Mouse (Mus musculus): ENCODE measurements around the gene Pdzd2.

The Pdzd2 gene

DNA sequence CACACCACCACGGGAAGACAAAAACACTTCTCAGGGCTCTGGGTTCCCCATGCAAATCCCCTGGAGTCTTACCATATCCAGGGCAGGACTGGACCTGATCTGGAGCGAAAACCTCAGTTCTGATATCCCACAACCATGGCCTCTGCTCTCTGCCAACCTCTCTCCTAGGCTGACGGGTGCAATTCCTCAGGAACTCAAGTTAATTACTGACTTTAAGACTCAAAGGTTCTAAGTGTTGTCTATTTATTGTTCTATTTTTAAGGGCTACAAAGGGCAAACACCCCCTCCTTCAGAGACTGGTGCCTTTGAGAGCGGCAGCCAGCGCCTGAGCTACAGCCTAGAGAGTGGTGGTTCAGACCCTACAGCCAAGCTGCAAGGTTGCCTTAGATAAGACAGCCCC lies 65.7 kb downstream of the Pdzd2 start:
- no peak for DNase-seq (ENCODE audit: low spot score in 2 of 2)

DNA sequence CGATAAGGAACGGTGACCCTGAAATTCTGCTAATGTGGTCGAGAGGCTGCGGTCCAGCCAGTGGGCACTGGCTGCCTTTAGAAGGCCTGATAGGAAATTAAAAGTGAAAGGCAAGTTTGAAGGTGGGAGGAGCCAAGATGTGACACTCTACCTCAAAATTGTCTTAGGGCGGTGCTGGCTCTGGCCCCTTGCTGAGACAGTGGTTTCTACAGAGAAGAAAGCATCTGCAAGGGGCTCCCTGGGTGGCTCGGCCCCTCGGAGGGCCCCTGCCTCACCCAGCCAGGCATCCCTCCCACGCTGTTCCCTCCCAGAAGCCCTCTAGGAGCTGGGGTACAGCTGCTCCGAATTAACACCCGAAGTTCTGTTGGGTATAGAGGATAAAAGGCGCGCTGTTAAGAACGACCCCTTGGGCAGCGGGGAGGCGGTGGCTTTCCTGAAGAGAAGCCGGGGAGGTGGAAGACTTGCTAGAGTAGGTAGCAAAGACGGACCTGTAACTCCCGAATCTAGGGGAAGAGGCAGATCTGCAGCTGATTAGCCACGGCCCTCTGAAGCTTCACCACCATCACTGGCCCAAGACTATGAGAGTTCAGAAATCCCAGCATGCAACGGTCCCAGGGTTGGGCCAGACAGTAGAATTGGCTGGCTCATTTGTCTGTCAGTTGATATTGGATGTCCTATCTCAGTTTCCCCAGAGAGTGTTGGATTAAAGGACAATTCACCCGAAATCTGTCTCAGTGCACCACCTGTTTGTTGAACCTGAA lies 71.8 kb downstream of the Pdzd2 start:
- DNase-seq (ENCODE audit: low spot score in 2 of 2) = no peak

DNA sequence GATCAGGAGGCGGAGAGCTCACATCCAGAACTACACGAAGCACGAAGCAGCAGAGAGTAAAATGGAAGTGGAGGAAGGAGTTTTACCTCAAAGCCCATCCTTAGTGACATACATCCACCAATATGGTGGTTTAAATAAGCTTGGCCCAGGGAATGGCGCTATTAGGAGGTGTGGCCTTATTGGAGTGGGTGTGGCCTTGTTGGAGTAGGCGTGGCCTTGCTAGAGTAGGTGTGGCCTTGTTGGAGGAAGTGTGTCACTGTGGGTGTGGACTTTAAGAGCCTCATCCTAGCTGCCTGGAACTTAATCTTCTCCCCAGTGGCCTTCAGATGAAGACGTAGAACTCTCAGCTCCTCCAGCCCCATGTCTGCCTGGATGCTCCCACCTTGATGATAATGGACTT lies 73.8 kb downstream of the Pdzd2 start:
- no peak for DNase-seq (ENCODE audit: low spot score in 2 of 2)

DNA sequence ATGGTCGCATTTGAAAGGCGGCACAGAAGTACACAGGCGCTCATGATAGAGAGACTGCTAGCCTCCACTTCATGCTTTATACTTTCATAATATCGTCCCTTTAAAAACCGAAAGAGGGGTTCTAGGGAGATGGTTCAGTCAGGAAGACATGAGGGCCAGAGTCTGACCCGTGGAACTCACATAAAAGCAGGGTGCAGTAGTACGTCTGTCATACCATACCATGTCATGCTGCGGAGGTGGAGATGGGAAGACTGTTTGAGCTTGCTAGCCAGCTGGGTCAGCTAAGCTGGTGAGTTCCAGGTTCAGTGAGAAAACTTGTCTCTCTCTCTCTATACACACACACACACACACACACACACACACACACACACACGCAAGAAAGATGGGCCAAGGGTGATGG lies 76.4 kb downstream of the Pdzd2 start:
- DNase-seq (ENCODE audit: low spot score in 2 of 2) = no peak

DNA sequence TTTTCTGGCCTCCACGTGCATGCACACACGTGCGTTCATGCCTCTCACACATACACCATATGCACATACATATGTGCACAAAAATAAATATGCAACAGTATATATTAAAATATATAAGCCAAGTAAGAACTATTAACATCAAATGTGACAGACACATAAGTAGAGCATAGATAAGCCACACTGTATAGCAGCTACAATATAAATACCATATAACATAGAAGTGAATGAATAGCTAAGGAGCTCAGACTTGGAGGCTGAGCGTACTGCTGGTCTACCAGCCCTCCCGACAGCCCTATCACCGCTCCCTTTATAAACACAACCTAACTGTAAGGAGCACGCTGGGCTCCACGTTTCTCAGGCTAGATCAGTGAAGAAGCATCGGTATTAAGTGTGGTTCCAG lies 79.4 kb downstream of the Pdzd2 start:
- no peak for DNase-seq (ENCODE audit: low spot score in 2 of 2)

DNA sequence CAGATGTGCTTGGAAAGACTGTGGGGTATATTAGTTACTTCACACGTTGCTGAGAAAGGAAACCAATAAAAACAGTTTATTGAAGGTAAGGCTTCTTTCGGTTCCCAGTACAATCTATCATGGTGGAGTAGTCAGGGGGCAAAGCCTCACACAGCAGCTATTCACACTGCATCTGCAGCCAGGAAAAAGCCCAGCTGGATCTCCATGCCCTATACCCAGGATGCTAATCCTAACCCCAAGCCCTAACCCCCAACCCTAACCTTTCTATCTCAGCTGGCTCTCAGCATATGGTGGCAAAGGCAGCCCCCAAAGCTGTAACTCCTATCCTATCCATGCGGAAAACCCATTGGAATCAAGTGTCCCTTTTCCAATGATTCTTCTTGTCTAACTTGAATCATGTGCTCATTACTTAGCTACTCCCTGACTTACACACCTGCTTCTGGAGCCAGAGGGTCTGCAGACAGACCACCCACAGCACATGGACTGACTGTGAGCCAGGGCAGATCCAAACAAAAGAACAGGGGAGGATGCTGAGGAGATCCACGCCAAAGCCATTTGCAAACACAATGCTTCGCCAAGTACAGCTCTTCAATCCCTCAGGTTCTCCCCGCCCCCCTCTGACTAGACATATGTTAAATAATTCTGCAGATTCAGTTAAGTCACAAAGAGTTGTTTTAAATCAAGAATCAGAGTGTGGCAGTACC lies 83.6 kb downstream of the Pdzd2 start:
- DNase-seq (ENCODE audit: low spot score in 2 of 2) = no peak

DNA sequence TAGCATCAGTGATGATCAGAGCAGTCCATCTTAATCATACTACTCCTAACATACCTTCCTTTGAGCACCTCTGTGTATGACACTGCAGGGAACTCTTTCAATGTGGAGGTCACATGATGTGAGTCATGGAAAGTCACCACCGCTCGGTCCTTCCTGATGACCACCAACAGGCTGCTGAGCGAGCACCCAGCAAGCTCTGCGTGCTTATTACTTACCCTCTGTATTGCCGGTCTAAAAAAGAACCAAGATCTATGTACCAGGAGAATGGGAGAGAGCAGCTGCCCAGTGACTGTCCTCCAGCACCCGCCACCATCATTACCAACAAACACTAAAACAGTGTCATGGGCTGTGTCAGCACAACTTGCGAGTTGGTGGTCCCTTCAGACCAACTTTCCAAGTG lies 84.4 kb downstream of the Pdzd2 start:
- no peak for DNase-seq (ENCODE audit: low spot score in 2 of 2)

DNA sequence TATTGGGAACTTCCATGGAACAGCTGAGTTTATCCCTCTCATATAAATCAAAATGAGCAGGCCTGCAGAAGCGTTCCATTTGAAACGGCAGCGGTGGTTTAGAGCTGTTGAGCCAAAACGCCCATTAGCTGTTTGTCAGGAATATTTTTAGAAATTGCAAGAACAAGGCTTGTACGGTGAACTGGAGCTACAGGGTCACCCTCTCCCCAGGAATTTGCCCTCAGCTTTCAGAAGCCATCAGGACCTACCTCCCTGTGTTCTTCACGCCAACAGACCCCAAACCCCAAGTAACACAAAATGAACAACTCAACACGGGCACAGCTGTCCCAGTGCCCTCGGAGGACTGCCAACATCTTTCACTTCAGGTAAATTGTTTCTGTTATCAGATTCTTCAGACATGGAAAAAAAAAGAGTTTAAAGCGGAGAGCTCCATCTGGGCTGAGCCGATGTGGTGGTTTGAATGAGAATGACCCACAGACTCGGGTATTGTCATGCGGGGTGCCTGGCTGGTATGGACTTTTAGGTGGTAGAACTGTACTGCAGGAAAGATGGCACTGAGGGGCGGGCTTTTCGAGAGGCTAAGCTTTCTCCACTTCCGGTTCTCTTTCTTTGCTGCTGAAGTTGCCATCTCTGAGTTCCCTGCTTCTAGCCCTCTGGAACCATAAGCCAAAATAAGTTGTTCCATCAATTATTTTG lies 87.2 kb downstream of the Pdzd2 start:
- peak in 1 of 2 experiments; percentile 24 for DNase-seq (ENCODE audit: low spot score in 2 of 2)

DNA sequence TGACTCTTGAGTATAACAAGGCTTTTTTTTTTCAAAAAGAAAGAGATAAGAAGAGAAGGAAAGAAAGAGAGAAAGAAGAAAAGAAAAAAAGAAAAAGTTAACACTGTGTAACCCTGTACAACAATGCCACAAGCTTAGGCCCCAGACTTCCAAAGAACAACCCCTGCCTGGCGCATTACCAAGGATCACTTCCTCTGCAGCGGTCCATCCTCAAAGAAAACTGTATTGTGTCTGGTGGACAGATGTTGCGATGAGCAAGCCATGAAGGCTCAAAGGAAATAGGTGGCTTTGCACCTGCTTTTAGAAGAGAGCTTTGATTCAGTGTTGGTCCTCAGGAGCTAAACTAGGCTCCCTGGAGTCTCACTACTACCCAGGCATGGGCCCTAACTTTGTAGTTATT lies 89.5 kb downstream of the Pdzd2 start:
- DNase-seq (ENCODE audit: low spot score in 2 of 2) = no peak

DNA sequence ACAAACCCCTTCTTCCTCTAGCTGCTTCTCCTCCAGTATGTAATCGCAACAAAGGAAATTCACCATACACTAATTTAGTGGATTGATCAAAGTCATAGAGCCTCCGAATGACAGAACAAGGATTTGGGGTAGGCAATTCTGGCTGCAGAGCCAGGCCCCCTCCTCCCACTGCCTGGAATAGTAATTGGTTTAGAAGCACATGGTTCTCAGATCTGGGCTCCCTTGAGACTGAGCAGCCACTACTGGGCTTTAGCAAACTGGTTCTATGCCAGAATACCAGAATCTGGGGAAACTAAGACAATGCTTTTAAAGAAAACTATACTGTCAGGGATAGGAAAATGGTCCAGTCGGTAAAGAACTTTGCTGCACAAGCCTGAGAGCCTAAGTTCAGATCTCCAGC lies 90.0 kb downstream of the Pdzd2 start:
- peak in 1 of 2 experiments; percentile 37 for DNase-seq (ENCODE audit: low spot score in 2 of 2)

DNA sequence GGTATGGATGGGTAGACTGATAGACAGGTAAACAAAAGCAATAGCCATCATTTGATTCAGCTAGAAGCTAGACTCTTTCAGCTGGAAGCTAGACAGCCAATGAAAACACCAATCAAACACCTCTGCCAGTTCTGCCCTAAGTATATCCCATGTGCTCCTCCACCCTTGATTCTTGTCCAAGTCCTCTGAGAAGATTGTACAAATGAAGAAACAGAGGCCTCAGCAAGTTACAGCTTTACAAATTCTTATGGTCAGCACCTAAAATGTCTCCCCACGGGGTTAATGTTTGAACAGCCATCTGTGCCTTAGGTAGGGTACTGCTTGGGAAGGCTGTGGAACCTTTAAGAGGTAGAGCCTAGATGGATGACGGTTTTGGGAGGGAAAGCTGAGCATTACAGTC lies 90.6 kb downstream of the Pdzd2 start:
- no peak for DNase-seq (ENCODE audit: low spot score in 2 of 2)

DNA sequence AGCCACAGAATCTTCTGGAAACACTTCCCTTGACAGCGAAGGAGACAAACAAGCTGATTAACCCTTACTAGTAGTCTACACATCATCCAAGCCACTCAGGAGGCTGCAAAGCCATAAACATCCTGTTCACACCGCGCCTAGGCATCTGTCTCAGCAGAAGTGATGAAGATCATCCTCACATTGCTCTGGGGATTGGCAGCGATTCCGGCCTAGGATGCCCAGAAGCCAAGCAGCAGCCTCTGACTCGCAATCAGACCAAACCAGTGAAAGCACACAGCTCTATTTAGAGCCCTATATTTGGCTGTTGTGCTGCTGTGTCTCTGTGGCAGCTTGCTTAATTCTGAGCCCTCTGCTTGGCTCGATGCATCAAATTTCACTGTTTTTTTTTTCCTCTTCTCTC lies 99.0 kb downstream of the Pdzd2 start:
- no peak for DNase-seq (ENCODE audit: low spot score in 2 of 2)

DNA sequence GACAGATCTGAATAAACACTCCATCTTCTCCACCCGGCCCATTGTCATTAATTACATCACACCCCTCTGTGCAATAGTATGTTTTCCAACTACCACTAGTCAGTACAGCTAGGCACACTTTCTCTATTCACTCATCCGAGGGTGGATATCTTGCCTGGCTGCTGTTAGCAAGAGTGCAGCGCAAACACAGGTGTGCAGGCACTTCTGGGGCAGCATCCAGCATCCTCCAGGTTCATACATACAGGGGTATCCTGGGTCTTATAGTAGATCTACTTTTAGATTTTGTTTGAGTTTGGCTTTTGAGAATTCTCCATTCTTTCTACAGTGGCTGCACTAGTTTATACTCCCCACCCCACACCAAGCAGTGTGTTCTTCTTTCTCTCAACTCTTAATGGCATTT lies 99.9 kb downstream of the Pdzd2 start:
- no peak for DNase-seq (ENCODE audit: low spot score in 2 of 2)

DNA sequence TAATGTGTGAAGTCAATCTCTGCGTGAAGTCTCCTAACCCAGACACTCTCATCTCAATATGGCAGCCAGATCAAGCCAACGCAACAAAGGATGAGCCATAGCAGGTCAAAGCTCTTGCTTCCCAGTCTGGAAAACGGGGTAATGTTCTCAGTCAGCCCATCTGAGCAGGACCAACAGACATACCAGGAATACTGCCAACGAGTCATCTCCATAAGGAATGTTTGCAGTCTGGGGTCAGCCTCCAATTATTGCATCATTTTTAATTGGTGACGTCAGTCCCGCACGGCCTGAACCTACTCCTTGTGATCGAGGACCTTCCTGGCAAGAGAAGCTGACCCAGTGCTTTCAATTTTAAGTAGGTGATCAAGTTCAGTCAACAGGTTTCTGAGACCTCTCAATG lies 100.5 kb downstream of the Pdzd2 start:
- no peak for DNase-seq (ENCODE audit: low spot score in 2 of 2)

DNA sequence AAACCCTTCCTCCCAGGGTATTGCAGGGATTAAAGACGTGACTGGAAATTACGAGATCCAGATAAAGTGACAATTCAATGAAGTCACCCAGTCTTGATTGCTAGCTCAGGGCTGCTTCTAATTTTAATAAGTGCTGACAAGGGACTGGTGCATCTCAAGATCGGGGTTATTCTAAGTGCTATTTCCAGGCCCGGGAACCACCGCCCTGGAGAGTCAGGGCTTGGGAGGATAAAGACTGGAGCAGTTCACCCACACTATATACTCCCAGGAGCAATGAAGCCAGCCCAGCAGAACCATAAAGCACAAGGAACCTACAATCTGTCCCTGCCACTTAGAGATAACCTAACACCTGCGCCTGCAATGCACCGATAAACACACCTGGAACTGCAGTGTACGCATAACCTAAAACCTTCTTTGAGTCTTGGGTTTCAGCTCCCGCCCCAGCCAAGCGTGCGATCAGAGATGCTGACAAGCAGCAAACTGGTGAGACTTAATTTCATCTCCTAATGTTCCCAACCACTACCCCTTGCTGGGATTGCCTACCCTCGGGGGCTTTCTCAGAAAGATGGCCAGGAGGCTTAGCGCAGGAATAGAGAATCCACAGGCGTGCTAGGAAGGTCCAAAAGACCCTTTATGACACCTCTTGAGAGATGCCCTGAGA lies 101.2 kb downstream of the Pdzd2 start:
- no peak for DNase-seq (ENCODE audit: low spot score in 2 of 2)

DNA sequence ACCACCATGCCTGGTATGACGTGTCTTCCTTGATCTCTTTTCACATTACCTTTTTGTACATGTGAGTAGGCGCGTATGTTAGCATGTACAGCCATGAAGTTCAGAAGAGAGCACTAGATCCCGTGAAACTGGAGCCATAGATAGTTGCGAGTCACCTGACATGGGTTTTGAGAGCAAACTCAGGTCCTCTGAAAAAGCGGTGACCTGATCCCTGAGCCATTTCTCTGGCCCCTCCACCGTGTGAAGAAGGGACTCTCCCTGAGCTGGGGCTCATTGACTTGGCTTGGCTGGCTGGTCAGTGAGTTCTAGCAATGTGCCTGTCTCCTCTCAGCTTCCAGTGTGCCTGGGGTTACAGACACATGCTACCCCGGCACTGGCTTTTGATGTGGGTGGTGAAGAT lies 102.2 kb downstream of the Pdzd2 start:
- no peak for DNase-seq (ENCODE audit: low spot score in 2 of 2)

DNA sequence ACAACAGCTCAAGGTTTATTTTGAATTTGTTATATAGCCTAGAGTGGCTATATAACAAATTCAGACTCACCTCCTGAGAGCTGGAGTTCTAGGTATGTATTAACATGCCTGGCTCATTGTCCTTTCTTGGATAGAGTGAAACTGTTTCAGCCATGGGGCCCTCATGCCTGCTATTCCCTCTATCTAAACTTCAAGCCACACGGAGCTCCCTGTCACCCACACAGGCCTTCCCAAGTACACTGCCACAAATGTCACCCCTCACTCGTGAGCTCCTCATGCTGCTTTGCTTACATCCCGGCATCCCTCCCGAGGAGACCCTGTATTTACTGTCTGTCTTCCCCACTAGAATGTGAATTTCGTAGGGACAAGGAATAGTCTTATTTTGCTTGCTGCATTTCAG lies 103.3 kb downstream of the Pdzd2 start:
- no peak for DNase-seq (ENCODE audit: low spot score in 2 of 2)

DNA sequence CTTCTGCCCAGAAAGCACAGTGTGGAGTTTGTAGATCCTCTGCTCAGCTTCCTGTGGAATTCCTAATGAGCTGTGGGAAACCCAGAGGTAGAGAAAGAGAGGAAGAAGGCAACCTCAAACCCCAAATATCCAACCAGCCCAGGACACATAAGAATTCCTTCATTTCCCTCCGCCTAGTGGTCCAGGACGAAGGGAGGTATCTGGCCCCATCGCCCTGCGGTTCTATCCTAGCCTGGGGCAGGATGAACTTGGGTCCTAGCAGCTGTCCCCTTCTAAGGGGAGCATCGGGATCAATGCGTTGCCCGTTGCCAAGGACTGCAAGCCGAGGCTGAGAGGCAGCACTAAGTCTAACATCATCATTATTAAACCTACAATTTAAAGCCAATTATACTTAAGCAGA lies 104.8 kb downstream of the Pdzd2 start:
- DNase-seq (ENCODE audit: low spot score in 2 of 2) = no peak

DNA sequence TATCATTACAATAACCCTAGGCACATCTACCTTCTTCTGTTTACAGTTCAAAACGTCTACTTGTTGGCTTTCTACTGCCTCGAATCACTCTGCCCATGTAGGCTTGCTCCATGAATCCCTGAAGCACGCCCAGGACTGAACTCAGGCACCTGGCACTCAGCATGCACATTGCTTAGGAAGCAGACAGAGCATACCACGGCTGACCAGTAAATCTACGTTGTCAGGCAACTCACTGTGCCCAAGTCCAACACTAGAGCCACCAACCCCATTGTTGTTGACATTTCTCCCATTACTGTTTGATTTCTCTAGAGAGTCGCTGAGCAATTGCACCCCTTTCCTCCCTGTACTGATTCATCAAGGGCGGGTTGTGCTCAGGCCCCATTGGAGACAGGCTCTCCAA lies 110.6 kb downstream of the Pdzd2 start:
- no peak for DNase-seq (ENCODE audit: low spot score in 2 of 2)

DNA sequence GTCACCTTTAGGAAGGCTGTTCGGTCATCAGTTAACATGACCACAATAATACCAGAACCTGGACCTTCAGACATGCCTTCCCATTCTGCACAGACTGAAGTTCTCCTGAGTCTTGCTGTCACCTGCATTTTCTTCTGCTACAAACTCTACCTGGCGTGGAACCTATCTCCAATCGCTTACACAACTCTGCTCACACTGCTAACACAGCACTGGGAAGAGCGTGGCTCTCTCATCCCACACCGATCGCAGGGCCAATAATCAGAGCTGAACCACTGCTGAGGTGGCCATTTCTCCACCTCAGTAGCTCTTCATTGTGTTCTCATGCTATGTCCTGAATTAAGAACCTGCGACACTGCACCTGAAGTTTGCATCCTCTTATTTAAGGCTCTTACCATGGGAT lies 111.3 kb downstream of the Pdzd2 start:
- no peak for DNase-seq (ENCODE audit: low spot score in 2 of 2)

DNA sequence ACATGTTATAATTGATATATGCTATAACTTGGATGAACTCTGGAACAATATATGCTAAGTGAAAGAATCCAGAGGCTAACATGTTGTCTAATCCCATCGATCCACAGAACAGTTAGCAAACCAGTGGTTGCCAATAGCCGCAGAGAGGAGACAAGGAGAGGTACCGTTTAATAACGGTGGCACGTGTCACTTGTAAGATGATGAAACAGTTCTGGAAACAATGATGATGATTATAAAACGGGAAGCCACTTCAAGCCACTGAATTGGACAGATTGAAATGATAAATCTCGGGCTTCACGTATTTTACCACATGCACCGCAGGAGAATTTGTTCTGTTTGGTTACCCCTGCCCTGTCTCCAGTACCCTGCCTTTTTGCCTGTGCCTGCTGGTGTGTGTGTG lies 112.8 kb downstream of the Pdzd2 start:
- no peak for DNase-seq (ENCODE audit: low spot score in 2 of 2)

DNA sequence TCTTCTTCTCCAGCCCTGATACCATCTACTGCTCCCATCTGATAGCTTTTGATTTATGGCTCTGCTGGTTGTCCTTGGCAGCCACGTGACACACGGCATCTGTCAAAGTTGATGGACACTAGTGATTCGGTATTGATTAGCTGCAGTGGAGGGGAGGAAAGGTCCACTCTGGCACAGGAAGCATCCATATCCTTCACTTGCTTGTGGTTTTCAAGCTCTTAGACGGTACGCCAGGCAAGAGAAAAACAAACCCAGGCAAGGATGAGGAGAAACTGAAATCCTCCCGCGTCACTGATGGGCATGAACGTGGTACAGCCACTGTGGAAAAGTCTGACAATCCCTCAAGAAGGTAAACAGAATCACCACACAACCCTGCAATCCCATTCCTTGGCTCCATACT lies 113.6 kb downstream of the Pdzd2 start:
- DNase-seq (ENCODE audit: low spot score in 2 of 2) = no peak

DNA sequence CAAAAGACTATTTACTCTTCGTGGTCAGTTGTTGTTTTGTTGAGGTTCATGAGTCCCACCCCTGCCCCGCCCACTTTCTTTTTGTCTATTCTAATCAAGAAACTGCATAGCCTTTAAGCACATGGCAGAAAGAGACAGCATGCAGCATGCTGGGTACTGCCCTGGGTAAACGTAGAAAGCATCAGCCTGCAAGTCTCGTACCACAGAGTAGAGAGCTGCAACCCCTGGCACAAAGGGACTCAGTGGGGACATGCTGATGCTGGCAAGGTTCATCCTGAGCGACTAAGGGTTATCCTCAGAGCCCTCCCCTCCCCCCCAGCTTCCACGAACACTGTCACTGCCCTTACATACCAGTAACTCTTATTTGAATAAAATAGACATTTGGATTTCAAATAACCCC lies 114.2 kb downstream of the Pdzd2 start:
- DNase-seq (ENCODE audit: low spot score in 2 of 2) = no peak

Data from heart, adult 9 months (tissue).